Mouse (Mus musculus): ENCODE measurements around the gene Nfix. TPM values are rescaled to one million over a fixed set of nuclear protein-coding genes. Genes with fewer than 3 reads are reported as not detected.

Gene Nfix
- total RNA-seq, 1 experiment: 0.89 TPM

- no peak overlapping the region for H3K4me3 ChIP-seq (ENCODE audit: insufficient read depth in 1 of 2, low read depth in 1 of 2, low read length in 2 of 2, poor library complexity in 1 of 2, severe bottlenecking in 1 of 2)
- TF ChIP-seq ZNF384 (IDR thresholded peaks at IDR 0.05; ENCODE audit: low read depth, low read length) (no peak), MAFK (IDR thresholded peaks at IDR 0.05; ENCODE audit: insufficient read depth, low read depth, low read length) (no peak), HCFC1 (IDR thresholded peaks at IDR 0.05; ENCODE audit: borderline replicate concordance, insufficient read depth, low read length) (no peak), ZC3H11A (IDR thresholded peaks at IDR 0.05; ENCODE audit: borderline replicate concordance, low read depth, low read length) (no peak), CHD2 (IDR thresholded peaks at IDR 0.05; ENCODE audit: low read depth, low read length) (no peak)
- no peak for DNase-seq (ENCODE audit: low read depth, low spot score)
- peaks cover 2 to 8% of the 10 kb centered on the region in 2 experiments for H3K4me1 ChIP-seq (ENCODE audit: control insufficient read depth in 2 of 2, insufficient read depth in 2 of 2, low read length in 2 of 2, poor library complexity in 1 of 2)
- no peak overlapping the region for H3K27ac ChIP-seq (ENCODE audit: insufficient read depth, low read depth, low read length, poor library complexity, severe bottlenecking)
- H3K36me3 ChIP-seq (ENCODE audit: control insufficient read depth, insufficient read depth, low read length, poor library complexity, severe bottlenecking): no peaks in the 10 kb centered on the region
- in situ Hi-C loops (cut with MboI; ENCODE audit: low sequenced_read_pairs in 2 of 2, unreplicated experiment in 2 of 2): loop anchor here in 1 of 2 experiments (10.0 kb wide), 1 partner anchor 69 kb away; the partner anchor contains the start of gene Lyl1
- no peaks in the 10 kb centered on the region for H3K9me3 ChIP-seq (ENCODE audit: control insufficient read depth, insufficient read depth, low read depth, low read length)
- no peak overlapping the region for H3K9ac ChIP-seq (ENCODE audit: insufficient read depth, low read depth, low read length, poor library complexity, severe bottlenecking)
These were observed 26.8 kb downstream of the Nfix start for GRCm38 (mm10) chr8:84773304-84773703.

GRCm38 (mm10) chr8:84772628-84773027 lies 27.5 kb downstream of the Nfix start:
- TF ChIP-seq MAFK (IDR thresholded peaks at IDR 0.05; ENCODE audit: insufficient read depth, low read depth, low read length): no peak
- no peak for TF ChIP-seq HCFC1 (IDR thresholded peaks at IDR 0.05; ENCODE audit: borderline replicate concordance, insufficient read depth, low read length)
- no peak for TF ChIP-seq ZC3H11A (IDR thresholded peaks at IDR 0.05; ENCODE audit: borderline replicate concordance, low read depth, low read length)
- no peaks in the 10 kb centered on the region for H3K9me3 ChIP-seq (ENCODE audit: control insufficient read depth, insufficient read depth, low read depth, low read length)
- in situ Hi-C loops (cut with MboI; ENCODE audit: low sequenced_read_pairs in 2 of 2, unreplicated experiment in 2 of 2): loop anchor here in 1 of 2 experiments (10.0 kb wide), 1 partner anchor 68 kb away; the partner anchor contains the start of gene Lyl1
- no peak overlapping the region for H3K9ac ChIP-seq (ENCODE audit: insufficient read depth, low read depth, low read length, poor library complexity, severe bottlenecking)
- no peak for DNase-seq (ENCODE audit: low read depth, low spot score)
- no peak overlapping the region for H3K27ac ChIP-seq (ENCODE audit: insufficient read depth, low read depth, low read length, poor library complexity, severe bottlenecking)
- no peak overlapping the region for H3K4me3 ChIP-seq (ENCODE audit: insufficient read depth in 1 of 2, low read depth in 1 of 2, low read length in 2 of 2, poor library complexity in 1 of 2, severe bottlenecking in 1 of 2)
- H3K4me1 ChIP-seq (ENCODE audit: control insufficient read depth in 2 of 2, insufficient read depth in 2 of 2, low read length in 2 of 2, poor library complexity in 1 of 2): peaks cover 2 to 8% of the 10 kb centered on the region in 2 experiments
- H3K36me3 ChIP-seq (ENCODE audit: control insufficient read depth, insufficient read depth, low read length, poor library complexity, severe bottlenecking): no peaks in the 10 kb centered on the region

- DNase-seq (ENCODE audit: low read depth, low spot score): no peak
- H3K9me3 ChIP-seq (ENCODE audit: control insufficient read depth, insufficient read depth, low read depth, low read length): no peaks in the 10 kb centered on the region
- no peak for TF ChIP-seq ZC3H11A (IDR thresholded peaks at IDR 0.05; ENCODE audit: borderline replicate concordance, low read depth, low read length)
- TF ChIP-seq HCFC1 (IDR thresholded peaks at IDR 0.05; ENCODE audit: borderline replicate concordance, insufficient read depth, low read length): no peak
- no peak for TF ChIP-seq MAFK (IDR thresholded peaks at IDR 0.05; ENCODE audit: insufficient read depth, low read depth, low read length)
- TF ChIP-seq CHD2 (IDR thresholded peaks at IDR 0.05; ENCODE audit: low read depth, low read length): no peak
- TF ChIP-seq ZNF384 (IDR thresholded peaks at IDR 0.05; ENCODE audit: low read depth, low read length): no peak
- H3K27ac ChIP-seq (ENCODE audit: insufficient read depth, low read depth, low read length, poor library complexity, severe bottlenecking): no peak overlapping the region
- H3K4me1 ChIP-seq (ENCODE audit: control insufficient read depth in 2 of 2, insufficient read depth in 2 of 2, low read length in 2 of 2, poor library complexity in 1 of 2): peaks cover 2 to 7% of the 10 kb centered on the region in 2 experiments
- no peak overlapping the region for H3K9ac ChIP-seq (ENCODE audit: insufficient read depth, low read depth, low read length, poor library complexity, severe bottlenecking)
- in situ Hi-C loops (cut with MboI; ENCODE audit: low sequenced_read_pairs in 2 of 2, unreplicated experiment in 2 of 2): loop anchor here in 1 of 2 experiments (10.0 kb wide), 1 partner anchor 67 kb away; the partner anchor contains the start of gene Lyl1
- H3K36me3 ChIP-seq (ENCODE audit: control insufficient read depth, insufficient read depth, low read length, poor library complexity, severe bottlenecking): no peaks in the 10 kb centered on the region
- peak overlapping the region in 1 of 2 experiments; percentile 2; a peak in 1 of 4 replicates for H3K4me3 ChIP-seq (ENCODE audit: insufficient read depth in 1 of 2, low read depth in 1 of 2, low read length in 2 of 2, poor library complexity in 1 of 2, severe bottlenecking in 1 of 2)
These were observed 28.2 kb downstream of the Nfix start for GRCm38 (mm10) chr8:84771941-84772378.

- in situ Hi-C loops (cut with MboI; ENCODE audit: low sequenced_read_pairs in 2 of 2, unreplicated experiment in 2 of 2): loop anchor here in 1 of 2 experiments (10.0 kb wide), 1 partner anchor 66 kb away; the partner anchor contains the start of gene Lyl1
- Histone ChIP-seq H3K9me3 (ENCODE audit: control insufficient read depth, insufficient read depth, low read depth, low read length) (no peaks in the 10 kb centered on the region), H3K36me3 (ENCODE audit: control insufficient read depth, insufficient read depth, low read length, poor library complexity, severe bottlenecking) (no peaks in the 10 kb centered on the region), H3K4me1 (ENCODE audit: control insufficient read depth in 2 of 2, insufficient read depth in 2 of 2, low read length in 2 of 2, poor library complexity in 1 of 2) (peaks cover 2 to 3% of the 10 kb centered on the region in 2 experiments; a peak in 3 of 4 replicates), H3K27ac (ENCODE audit: insufficient read depth, low read depth, low read length, poor library complexity, severe bottlenecking) (no peak overlapping the region), H3K4me3 (ENCODE audit: insufficient read depth in 1 of 2, low read depth in 1 of 2, low read length in 2 of 2, poor library complexity in 1 of 2, severe bottlenecking in 1 of 2) (no peak overlapping the region), H3K9ac (ENCODE audit: insufficient read depth, low read depth, low read length, poor library complexity, severe bottlenecking) (no peak overlapping the region)
- no peak for DNase-seq (ENCODE audit: low read depth, low spot score)
- TF ChIP-seq CHD2 (IDR thresholded peaks at IDR 0.05; ENCODE audit: low read depth, low read length) (no peak), ZNF384 (IDR thresholded peaks at IDR 0.05; ENCODE audit: low read depth, low read length) (no peak), ZC3H11A (IDR thresholded peaks at IDR 0.05; ENCODE audit: borderline replicate concordance, low read depth, low read length) (no peak), MAFK (IDR thresholded peaks at IDR 0.05; ENCODE audit: insufficient read depth, low read depth, low read length) (no peak), HCFC1 (IDR thresholded peaks at IDR 0.05; ENCODE audit: borderline replicate concordance, insufficient read depth, low read length) (no peak)
These were observed 29.0 kb downstream of the Nfix start for GRCm38 (mm10) chr8:84771000-84771687.

Data from ES-E14 (cell line).